Mouse (Mus musculus): ENCODE results near the gene Pik3ca. TPM values are rescaled to one million over a fixed set of nuclear protein-coding genes. Genes with fewer than 3 reads are reported as not detected.

The Pik3ca gene
- total RNA-seq, 2 experiments from 2014 or later = 60.8 to 66.7 TPM

DNA sequence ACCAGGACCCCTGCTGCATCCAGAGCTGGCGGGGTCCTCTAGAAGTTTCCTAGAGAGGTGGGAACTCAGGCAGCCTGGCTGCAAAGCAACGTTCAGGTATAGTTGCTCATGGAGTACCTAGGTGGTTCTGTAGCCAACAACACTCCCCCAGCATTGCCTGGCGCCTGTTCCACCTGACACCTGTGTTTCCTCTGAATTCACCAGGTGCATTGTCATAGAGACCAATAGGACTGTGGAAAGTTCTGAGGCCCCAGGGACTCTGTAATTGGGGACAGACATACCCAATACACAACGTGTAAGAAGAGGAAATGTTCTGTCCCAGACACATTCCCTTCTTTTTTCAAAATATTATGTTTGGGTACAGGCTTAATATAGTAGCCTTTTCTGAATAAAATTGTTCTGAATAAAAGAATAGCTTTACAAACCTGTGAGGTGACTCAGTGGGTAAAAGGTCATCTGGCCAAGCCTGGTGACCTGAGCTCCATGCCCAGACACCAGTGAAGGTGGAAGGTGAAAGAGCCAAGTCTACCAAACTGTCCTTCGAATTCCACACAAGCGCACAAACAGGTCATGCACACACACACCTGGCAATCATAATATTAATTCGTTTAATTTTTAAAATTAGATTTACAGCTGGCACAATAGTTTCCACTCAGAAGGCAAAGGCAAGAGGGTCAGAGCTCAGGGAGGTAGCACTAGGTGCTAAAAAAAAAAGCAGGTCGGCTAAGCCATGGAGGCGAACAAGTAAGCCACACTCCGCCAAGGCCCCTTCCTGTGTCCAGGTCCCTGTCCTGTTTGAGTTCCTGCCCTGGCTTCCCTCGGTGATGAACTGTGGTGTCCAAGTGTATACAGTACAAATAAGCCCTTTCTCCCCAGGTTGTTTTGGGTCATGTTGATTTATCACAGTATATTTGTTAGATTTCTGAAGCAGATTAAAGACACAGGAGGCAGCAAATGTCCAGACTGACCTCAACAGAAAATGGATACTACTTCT, 94.9 kb downstream of the Pik3ca start, which contains the start of gene Kcnmb3:
Gene Kcnmb3, minus strand, starts transcription at position 135 of the 994 bp plus-strand sequence.
- no peak for DNase-seq (ENCODE audit: extremely low spot score in 1 of 2, low spot score in 2 of 2)
- Histone ChIP-seq H3K27ac (no peak within 1 kb of the TSS), H3K4me3 (no peak within 1 kb of the TSS)
- TF ChIP-seq CTCF (IDR thresholded peaks at IDR 0.05) = no peak
- intact Hi-C loops (cut with DNase I) = no loop called here

DNA sequence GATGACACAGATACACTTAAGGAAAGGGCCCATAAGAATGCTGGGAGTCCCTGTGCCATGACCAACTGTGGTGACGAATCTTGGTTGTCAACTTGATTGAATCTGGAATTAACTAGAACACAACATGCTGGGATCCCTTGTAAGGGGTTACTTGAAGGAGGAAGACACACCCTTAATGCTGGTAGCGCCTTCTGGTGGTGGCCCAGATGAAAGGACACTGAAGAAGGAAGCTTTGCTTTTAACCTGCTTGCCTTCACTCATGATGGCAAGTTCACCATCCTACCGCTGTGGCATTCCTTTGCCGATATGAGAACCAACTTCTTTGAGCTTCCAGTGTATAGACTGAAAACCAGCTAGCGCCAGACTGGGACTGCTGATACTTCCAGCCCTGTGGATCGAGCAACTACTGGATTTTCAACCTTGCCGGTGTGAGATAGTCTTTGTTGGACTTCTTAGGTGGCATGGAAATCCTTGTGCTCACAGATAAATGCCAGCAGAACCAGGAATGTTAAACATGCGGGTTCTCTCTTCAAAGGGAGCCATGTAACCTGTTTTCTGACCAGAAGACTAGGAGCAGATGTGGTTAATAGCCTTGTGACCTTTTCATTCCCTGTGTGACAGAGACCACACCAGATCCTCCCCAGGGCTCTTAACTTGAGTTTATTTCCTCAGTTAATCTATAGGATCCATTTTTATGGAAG, 97.1 kb downstream of the Pik3ca start:
- Histone ChIP-seq H3K4me3 (no peak overlapping the region), H3K27ac (no peak overlapping the region)
- TF ChIP-seq CTCF (IDR thresholded peaks at IDR 0.05) = peak; percentile 10
- intact Hi-C loops (cut with DNase I) = no loop called here
- DNase-seq (ENCODE audit: extremely low spot score in 1 of 2, low spot score in 2 of 2) = no peak

DNA sequence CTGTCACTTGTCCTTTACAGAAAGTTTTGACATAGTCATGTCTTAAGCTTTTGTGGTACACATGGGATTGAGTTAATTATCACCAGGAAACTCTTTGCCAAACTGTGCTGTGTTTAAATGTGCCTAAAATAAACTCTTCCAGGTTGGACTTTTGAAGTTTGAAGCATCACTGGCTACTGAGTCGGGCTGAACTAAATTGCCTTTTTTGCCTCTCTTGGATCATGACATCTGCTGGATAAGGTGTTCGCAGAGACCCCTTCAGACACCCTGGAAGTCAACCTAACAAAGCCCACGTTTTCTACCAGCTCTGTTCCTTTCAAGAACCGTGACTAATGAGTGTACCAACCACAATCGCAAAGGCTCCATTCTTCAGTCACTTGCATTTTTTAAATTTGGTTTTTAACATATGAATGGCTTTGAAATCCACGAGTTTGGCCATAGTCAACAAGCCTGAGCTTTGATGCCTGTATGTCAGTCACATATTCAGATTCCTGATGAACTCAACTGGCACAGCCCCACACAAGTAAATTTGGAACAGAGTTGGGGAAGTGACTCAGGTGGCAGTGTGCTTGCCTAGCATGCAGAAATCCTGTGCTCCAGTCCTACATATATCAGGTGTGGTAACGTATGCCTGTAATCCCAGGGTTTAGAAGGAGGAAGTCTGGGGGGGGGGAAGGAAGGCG, 97.8 kb downstream of the Pik3ca start:
- no peak overlapping the region for H3K4me3 ChIP-seq
- H3K27ac ChIP-seq = no peak overlapping the region
- DNase-seq (ENCODE audit: extremely low spot score in 1 of 2, low spot score in 2 of 2) = no peak
- no peak for TF ChIP-seq CTCF (IDR thresholded peaks at IDR 0.05)
- intact Hi-C loops (cut with DNase I) = no loop called here

DNA sequence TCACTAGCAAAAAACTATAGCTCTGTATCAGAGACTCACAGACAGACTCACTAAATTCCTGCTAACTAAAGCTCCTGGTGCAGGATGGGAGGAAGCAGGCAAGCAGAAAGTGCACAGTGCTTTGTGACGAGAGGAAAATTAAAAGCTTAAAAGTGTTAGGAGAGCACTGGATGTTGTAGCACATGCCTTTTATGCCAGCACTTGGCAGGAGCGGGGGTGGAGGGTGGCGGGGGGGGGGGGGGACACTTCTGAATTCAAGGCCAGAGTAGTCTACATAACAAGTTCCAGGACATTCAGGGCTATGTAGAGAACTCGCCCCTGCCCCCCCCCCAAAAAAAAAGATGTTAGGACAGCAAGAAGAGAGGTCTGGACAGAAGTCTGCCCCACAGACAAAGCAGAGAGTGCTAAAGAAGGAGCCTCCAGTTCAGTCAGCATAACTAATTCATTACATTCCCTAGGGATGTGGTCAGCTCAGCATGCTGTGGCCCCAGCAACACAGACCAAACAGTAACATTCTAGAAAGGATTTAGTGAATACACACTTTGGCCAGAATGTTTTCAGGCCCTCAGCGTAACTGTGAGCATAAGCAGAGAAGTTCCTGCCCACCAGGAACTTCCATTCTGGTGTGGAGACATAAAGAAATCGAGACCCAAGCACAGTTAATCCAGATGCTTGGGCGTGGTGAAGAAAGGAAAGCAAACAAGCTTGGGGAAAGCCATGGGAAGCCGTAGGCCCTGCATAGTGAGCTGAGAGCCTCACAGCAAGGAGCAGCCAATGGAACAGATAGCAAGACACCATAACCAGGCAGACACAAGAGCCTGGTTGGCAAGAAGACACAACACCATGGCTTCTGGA, 98.6 kb downstream of the Pik3ca start:
- Histone ChIP-seq H3K27ac (no peak overlapping the region), H3K4me3 (no peak overlapping the region)
- DNase-seq (ENCODE audit: extremely low spot score in 1 of 2, low spot score in 2 of 2) = no peak
- no peak for TF ChIP-seq CTCF (IDR thresholded peaks at IDR 0.05)
- intact Hi-C loops (cut with DNase I) = no loop called here

- no peak overlapping the region for H3K4me3 ChIP-seq
- TF ChIP-seq CTCF (IDR thresholded peaks at IDR 0.05) = no peak
- H3K27ac ChIP-seq = no peak overlapping the region
- intact Hi-C loops (cut with DNase I) = no loop called here
- DNase-seq (ENCODE audit: extremely low spot score in 1 of 2, low spot score in 2 of 2) = no peak
Measured at GRCm38 (mm10) chr3:32496711-32497070, 99.2 kb downstream of the Pik3ca start.

- no peak for TF ChIP-seq CTCF (IDR thresholded peaks at IDR 0.05)
- Histone ChIP-seq H3K27ac (no peak overlapping the region), H3K4me3 (no peak overlapping the region)
- DNase-seq (ENCODE audit: extremely low spot score in 1 of 2, low spot score in 2 of 2) = no peak
- intact Hi-C loops (cut with DNase I) = no loop called here
Measured at GRCm38 (mm10) chr3:32500346-32500745, 102.9 kb downstream of the Pik3ca start.

DNA sequence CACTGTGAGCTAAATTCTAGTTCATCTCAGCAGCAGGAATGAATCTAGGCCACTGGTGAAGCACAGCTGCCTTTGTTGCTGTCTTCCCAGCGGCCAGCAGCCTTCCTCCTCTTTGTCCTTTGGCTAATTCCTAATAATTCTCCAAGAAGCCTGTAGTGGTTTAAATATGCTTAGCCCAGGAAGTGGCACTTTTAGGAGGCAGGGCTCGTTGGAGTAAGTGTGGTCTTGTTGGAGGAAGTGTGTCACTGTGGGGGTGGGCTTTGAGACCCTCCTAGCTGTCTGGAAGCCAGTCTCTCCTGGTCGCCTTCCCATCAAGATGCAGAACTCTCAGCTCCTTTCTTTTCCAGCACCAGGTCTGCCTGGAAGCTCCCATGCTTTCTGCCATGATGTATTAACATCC, 108.4 kb downstream of the Pik3ca start:
- intact Hi-C loops (cut with DNase I) = loop anchor here (5.0 kb wide), 2 partner anchors 34 to 714 kb away; no protein-coding TSS in a partner anchor
- TF ChIP-seq CTCF (IDR thresholded peaks at IDR 0.05) = no peak
- no peak for DNase-seq (ENCODE audit: extremely low spot score in 1 of 2, low spot score in 2 of 2)
- H3K27ac ChIP-seq = no peak overlapping the region
- H3K4me3 ChIP-seq = no peak overlapping the region

DNA sequence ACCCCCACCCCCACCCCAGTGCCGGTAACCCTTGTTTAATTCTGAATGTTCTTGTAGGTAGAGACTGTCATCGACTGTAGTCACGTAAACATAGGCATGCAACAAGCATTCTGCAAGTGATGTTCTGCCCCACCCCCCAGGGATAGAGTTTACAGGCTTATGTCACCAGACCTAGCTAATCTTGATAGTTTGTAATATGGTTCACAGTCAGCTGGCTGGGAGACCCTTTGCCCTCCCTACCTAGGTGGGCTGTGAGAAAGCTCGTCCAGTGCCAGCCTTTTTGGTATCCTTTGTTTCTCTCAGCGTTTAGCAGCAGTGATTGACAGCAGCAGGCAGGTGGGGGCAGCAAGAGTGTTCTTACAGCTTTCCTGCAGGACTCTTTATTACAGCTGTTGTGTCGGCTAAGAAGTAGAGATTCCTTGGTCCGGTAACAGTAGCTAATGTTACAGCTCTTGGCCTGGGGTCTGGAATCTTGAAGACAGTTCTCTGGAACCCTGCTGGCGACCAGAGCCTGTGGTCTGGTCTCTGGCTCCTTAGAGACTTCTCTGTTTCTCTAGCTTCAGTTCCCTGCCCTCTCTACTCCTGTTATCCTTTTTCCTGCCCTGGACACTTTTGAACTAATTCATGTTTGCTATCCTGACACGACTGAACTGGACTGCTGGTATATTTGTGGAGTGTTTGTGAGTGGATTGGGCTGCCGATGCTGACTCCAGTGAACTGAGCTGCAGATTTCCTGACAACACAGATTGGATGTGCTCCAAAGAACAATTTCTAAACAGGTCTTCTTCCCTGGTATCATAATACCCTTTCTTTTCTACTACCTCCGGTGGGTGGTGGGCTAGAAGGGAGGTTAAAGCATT, 109.1 kb downstream of the Pik3ca start:
- Histone ChIP-seq H3K27ac (no peak overlapping the region), H3K4me3 (no peak overlapping the region)
- no peak for DNase-seq (ENCODE audit: extremely low spot score in 1 of 2, low spot score in 2 of 2)
- no peak for TF ChIP-seq CTCF (IDR thresholded peaks at IDR 0.05)
- intact Hi-C loops (cut with DNase I) = loop anchor here (5.0 kb wide), 2 partner anchors 34 to 714 kb away; no protein-coding TSS in a partner anchor

- peak; percentile 90 for TF ChIP-seq CTCF (IDR thresholded peaks at IDR 0.05)
- H3K27ac ChIP-seq = peak overlapping the region; percentile 17; the same call in 1 of the 2 replicates
Measured at GRCm38 (mm10) chr3:32508666-32509324, 111.3 kb downstream of the Pik3ca start.

More at GRCm38 (mm10) chr3:32508666-32509324, 111.3 kb downstream of the Pik3ca start:
- peak; percentile 63 to 67 for DNase-seq (ENCODE audit: extremely low spot score in 1 of 2, low spot score in 2 of 2)
- H3K4me3 ChIP-seq = peak overlapping the region; percentile 14; the same call in 1 of the 2 replicates
- intact Hi-C loops (cut with DNase I) = loop anchor here (1.0 to 5.0 kb wide), 4 partner anchors 36 to 716 kb away; partner anchors contain the start of gene Pik3ca

Measured in left cerebral cortex, adult 2 months (tissue).